Mouse (Mus musculus): ENCODE results near the gene Sept9.

GRCm38 (mm10) chr11:117245846-117246245, 46.4 kb downstream of the Sept9 start:
- TF ChIP-seq GATA2 (IDR thresholded peaks at IDR 0.05; ENCODE audit: borderline replicate concordance, low read depth, low read length), result no peak
- no peak for TF ChIP-seq TAL1 (conservative IDR thresholded peaks at IDR 0.05; ENCODE audit: low read depth, low read length)
- no peak for TF ChIP-seq CTCF (IDR thresholded peaks at IDR 0.05; ENCODE audit: low read depth, low read length)
- no peak for TF ChIP-seq POLR2AphosphoS5 (IDR thresholded peaks at IDR 0.05; ENCODE audit: insufficient replicate concordance, low read depth, low read length)
- TF ChIP-seq GATA1 (IDR thresholded peaks at IDR 0.05; ENCODE audit: borderline replicate concordance, low read length), result no peak

Measured in G1E (cell line).